Mouse (Mus musculus): Measurements from ENCODE around the gene Gna13. TPM values are rescaled to one million over a fixed set of nuclear protein-coding genes. Genes with fewer than 3 reads are reported as not detected.

Gene Gna13
- polyA plus RNA-seq (2012), result 45.7 and 52.4 TPM in 2 replicates

- TF ChIP-seq GATA1 (IDR thresholded peaks at IDR 0.05; ENCODE audit: low read length), result no peak
Observed at GRCm38 (mm10) chr11:109362463-109363190, at the start of gene Gna13. Gna13 (plus strand) TSS chr11:109362831.

GRCm38 (mm10) chr11:109316921-109317320 is 45.7 kb upstream of the Gna13 start:
- no peak for TF ChIP-seq GATA1 (IDR thresholded peaks at IDR 0.05; ENCODE audit: low read length)

- TF ChIP-seq GATA1 (IDR thresholded peaks at IDR 0.05; ENCODE audit: low read length), result no peak
Observed at GRCm38 (mm10) chr11:109319471-109319870, 43.2 kb upstream of the Gna13 start.

- no peak for TF ChIP-seq GATA1 (IDR thresholded peaks at IDR 0.05; ENCODE audit: low read length)
Observed at GRCm38 (mm10) chr11:109319946-109320345, 42.7 kb upstream of the Gna13 start.

GRCm38 (mm10) chr11:109320361-109320933 is 42.2 kb upstream of the Gna13 start:
- TF ChIP-seq GATA1 (IDR thresholded peaks at IDR 0.05; ENCODE audit: low read length), result no peak

GRCm38 (mm10) chr11:109326270-109326669 is 36.4 kb upstream of the Gna13 start:
- TF ChIP-seq GATA1 (IDR thresholded peaks at IDR 0.05; ENCODE audit: low read length), result no peak

GRCm38 (mm10) chr11:109327381-109327780 is 35.2 kb upstream of the Gna13 start:
- no peak for TF ChIP-seq GATA1 (IDR thresholded peaks at IDR 0.05; ENCODE audit: low read length)

GRCm38 (mm10) chr11:109327952-109328351 is 34.7 kb upstream of the Gna13 start:
- TF ChIP-seq GATA1 (IDR thresholded peaks at IDR 0.05; ENCODE audit: low read length), result no peak

- no peak for TF ChIP-seq GATA1 (IDR thresholded peaks at IDR 0.05; ENCODE audit: low read length)
Observed at GRCm38 (mm10) chr11:109329331-109329730, 33.3 kb upstream of the Gna13 start.

- TF ChIP-seq GATA1 (IDR thresholded peaks at IDR 0.05; ENCODE audit: low read length), result no peak
Observed at GRCm38 (mm10) chr11:109330706-109331393, 31.8 kb upstream of the Gna13 start.

GRCm38 (mm10) chr11:109331424-109331824 is 31.2 kb upstream of the Gna13 start:
- no peak for TF ChIP-seq GATA1 (IDR thresholded peaks at IDR 0.05; ENCODE audit: low read length)

- no peak for TF ChIP-seq GATA1 (IDR thresholded peaks at IDR 0.05; ENCODE audit: low read length)
Observed at GRCm38 (mm10) chr11:109332722-109333121, 29.9 kb upstream of the Gna13 start.

- no peak for TF ChIP-seq GATA1 (IDR thresholded peaks at IDR 0.05; ENCODE audit: low read length)
Observed at GRCm38 (mm10) chr11:109334773-109335172, 27.9 kb upstream of the Gna13 start.

- TF ChIP-seq GATA1 (IDR thresholded peaks at IDR 0.05; ENCODE audit: low read length), result no peak
Observed at GRCm38 (mm10) chr11:109335890-109336289, 26.7 kb upstream of the Gna13 start.

GRCm38 (mm10) chr11:109339155-109339938 is 23.3 kb upstream of the Gna13 start:
- TF ChIP-seq GATA1 (IDR thresholded peaks at IDR 0.05; ENCODE audit: low read length), result no peak

GRCm38 (mm10) chr11:109340541-109340940 is 22.1 kb upstream of the Gna13 start:
- no peak for TF ChIP-seq GATA1 (IDR thresholded peaks at IDR 0.05; ENCODE audit: low read length)

All from G1E-ER4 (cell line).